Mouse (Mus musculus): ENCODE measurements at regions not wholly inside any gene's neighbourhood (a gene's known extent, or its start where the extent isn't known, plus 50 kb on each side); places are given as distances from the start of the nearest gene placed in this dataset.

DNA sequence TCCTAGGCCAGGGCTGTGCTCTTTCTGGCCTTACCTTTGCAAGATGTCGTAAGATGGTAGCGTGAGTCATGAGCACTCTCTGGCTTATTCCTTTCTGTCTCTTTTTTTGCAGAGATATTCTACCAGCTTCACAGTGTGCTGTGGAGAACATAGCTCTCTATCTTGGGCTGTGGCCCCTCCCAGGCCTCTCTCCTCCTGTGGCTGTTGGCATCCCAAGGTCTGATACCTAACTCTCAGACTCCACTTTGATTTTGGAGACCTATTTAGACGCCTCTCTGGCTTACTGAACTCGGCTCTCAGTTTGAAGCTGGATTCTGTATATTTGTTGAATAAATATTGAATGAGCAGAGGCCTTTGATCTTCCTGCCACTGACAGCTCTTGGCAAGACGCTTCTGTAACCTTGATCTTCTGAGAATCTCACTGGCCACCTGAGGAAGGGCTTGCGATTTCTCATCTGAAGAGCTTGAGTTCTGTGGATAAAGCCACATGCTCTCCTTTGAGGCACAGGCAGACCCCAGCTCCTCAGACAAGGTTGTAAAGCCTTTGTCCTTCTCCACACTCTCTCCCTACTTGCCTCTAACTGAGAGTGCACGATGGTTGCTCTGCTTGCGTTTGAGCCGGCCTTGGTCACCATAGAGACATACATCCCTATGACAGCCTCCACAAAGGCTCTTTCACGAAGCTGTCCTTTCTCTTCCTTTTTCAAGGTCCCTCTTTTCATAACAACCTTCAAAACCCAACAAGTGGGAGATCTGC, 323.7 kb downstream of the Eipr1 start:
- TF ChIP-seq CTCF (IDR thresholded peaks at IDR 0.05; ENCODE audit: low read depth, low read length), result no peak
- TF ChIP-seq POLR2A (IDR thresholded peaks at IDR 0.05; ENCODE audit: extremely low read depth, insufficient read depth, low read length), result no peak

Measured in liver, adult 2 months (tissue).